Mouse (Mus musculus): Measurements from ENCODE around the gene Pomt2. TPM values are rescaled to one million over a fixed set of nuclear protein-coding genes. Genes with fewer than 3 reads are reported as not detected.

Gene Pomt2
- polyA plus RNA-seq (2014; fragmentation: Illumina TruSeq; extraction: RNeasy Lipid Tissue Mini Kit (QIAGEN cat#74804); ENCODE audit: low read depth, low replicate concordance), result 10.4 TPM

DNA sequence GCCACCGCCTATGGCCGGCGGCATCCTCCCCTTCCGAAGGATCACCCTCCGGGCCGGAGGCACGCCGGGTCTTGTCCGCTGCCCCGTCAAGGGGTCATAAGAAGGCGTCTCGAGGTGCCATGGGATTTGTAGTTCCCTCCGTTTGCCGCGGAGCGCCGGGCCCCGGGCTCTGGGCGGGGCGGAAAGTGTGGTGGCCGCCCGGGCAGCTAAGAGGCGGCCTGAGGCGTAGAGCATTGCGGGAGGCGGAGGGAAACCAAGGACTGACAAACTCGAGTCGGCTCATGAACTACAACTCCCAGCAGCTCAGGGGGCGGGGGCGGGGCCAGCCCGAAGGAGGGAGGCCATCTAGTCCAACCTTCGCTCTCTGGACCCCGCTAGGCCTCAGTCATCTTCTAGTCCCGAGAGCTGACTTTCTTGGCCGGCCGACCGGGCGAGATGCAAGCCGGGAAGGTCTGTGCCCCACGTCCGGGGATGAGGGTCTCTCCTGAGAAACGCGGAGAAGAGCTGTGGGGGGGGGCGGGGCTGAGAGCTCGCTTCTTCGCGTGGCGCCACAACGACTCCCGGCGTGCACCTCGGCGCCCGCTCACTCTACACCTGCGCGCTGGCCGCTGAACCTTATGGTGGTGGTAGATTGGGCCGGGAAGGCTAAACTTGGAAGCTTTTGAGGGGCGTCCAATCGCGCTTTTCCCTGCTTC, at the start of gene Pomt2:
Gene Pomt2, minus strand, starts transcription at position 574 of the 695 bp plus-strand sequence.

DNA sequence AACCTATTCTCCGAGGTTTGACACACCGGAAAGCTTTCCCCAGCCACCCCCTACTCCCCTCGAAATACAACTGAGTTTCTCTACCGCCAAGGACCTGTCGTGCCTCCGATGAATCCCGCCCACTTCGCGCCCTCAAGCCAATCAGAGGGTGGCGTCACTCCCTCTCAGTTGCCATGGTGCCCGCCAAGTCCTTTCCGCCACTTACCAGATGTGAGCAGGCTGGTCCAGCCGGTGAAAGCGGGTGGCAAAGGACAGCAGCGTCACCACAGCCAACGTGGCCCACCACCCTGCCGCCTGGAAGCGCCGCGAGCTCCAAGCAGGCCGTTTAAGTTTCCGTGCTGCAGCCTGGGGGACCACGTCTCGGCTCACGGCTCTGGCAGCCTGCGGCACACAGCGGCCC, 802 bp downstream of the Pomt2 start, which contains the start of gene Gstz1:
Gene Gstz1, plus strand, starts transcription at position 200 of the 400 bp plus-strand sequence.

DNA sequence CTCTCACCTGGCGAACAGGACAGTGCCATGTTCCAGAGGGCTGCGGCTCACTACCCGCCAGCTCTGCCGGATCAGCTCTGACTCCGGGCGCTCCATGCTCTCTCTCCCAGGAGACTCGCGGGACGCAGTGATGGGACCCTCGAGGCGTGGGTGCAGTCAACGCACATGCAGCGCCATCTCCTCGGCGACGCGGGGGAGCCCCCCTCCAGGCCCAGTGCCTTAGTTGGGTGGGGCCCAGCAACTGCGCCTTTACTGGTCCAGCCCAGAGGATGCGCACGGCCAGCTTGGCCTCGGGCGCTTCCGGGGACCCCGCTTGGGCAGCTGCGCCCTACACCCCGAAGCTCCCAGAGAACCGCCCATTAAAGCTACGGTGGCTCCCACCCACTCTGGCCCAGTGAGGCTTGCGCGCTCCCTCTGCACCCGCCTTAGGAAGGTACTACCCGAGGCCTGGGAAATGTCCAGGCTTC, 45.6 kb downstream of the Pomt2 start, which contains the start of gene Ngb:
Gene Ngb, minus strand, starts transcription at position 375 of the 467 bp plus-strand sequence.

Other genes starting within 250 kb of the Pomt2 start
- 27.1 TPM for gene Cipc, start 200.9 kb downstream of the Pomt2 start, polyA plus RNA-seq (2014; fragmentation: Illumina TruSeq; extraction: RNeasy Lipid Tissue Mini Kit (QIAGEN cat#74804); ENCODE audit: low read depth, low replicate concordance)
- not detected for gene Zdhhc22, start 157.5 kb downstream of the Pomt2 start, polyA plus RNA-seq (2014; fragmentation: Illumina TruSeq; extraction: RNeasy Lipid Tissue Mini Kit (QIAGEN cat#74804); ENCODE audit: low read depth, low replicate concordance)
- gene Tmem63c, start 126.6 kb downstream of the Pomt2 start, polyA plus RNA-seq (2014; fragmentation: Illumina TruSeq; extraction: RNeasy Lipid Tissue Mini Kit (QIAGEN cat#74804); ENCODE audit: low read depth, low replicate concordance), result 0.27 TPM
- gene Ngb, start 45.4 kb downstream of the Pomt2 start, polyA plus RNA-seq (2014; fragmentation: Illumina TruSeq; extraction: RNeasy Lipid Tissue Mini Kit (QIAGEN cat#74804); ENCODE audit: low read depth, low replicate concordance), result 0.50 TPM
- 496 TPM for gene Gstz1, start 803 bp downstream of the Pomt2 start, polyA plus RNA-seq (2014; fragmentation: Illumina TruSeq; extraction: RNeasy Lipid Tissue Mini Kit (QIAGEN cat#74804); ENCODE audit: low read depth, low replicate concordance)
- 1.4 TPM for gene Samd15, start 51.8 kb upstream of the Pomt2 start, polyA plus RNA-seq (2014; fragmentation: Illumina TruSeq; extraction: RNeasy Lipid Tissue Mini Kit (QIAGEN cat#74804); ENCODE audit: low read depth, low replicate concordance)
- 6.8 TPM for gene Tmed8, start 52.5 kb upstream of the Pomt2 start, polyA plus RNA-seq (2014; fragmentation: Illumina TruSeq; extraction: RNeasy Lipid Tissue Mini Kit (QIAGEN cat#74804); ENCODE audit: low read depth, low replicate concordance)
- 1.2 TPM for gene Noxred1, start 90.8 kb upstream of the Pomt2 start, polyA plus RNA-seq (2014; fragmentation: Illumina TruSeq; extraction: RNeasy Lipid Tissue Mini Kit (QIAGEN cat#74804); ENCODE audit: low read depth, low replicate concordance)
- gene Vipas39, start 118.3 kb upstream of the Pomt2 start, polyA plus RNA-seq (2014; fragmentation: Illumina TruSeq; extraction: RNeasy Lipid Tissue Mini Kit (QIAGEN cat#74804); ENCODE audit: low read depth, low replicate concordance), result 28.9 TPM
- gene Ahsa1, start 118.5 kb upstream of the Pomt2 start, polyA plus RNA-seq (2014; fragmentation: Illumina TruSeq; extraction: RNeasy Lipid Tissue Mini Kit (QIAGEN cat#74804); ENCODE audit: low read depth, low replicate concordance), result 91.5 TPM
- gene Ism2, start 151.7 kb upstream of the Pomt2 start, polyA plus RNA-seq (2014; fragmentation: Illumina TruSeq; extraction: RNeasy Lipid Tissue Mini Kit (QIAGEN cat#74804); ENCODE audit: low read depth, low replicate concordance), result 7.0 TPM
- gene Sptlc2, start 240.4 kb upstream of the Pomt2 start, polyA plus RNA-seq (2014; fragmentation: Illumina TruSeq; extraction: RNeasy Lipid Tissue Mini Kit (QIAGEN cat#74804); ENCODE audit: low read depth, low replicate concordance), result 60.3 TPM

Measured in adipose tissue, adult 10 weeks (tissue).